Mouse (Mus musculus) embryonic fibroblast, embryonic 13.5 days (primary cell): ENCODE measurements around the gene Muc20.

Experiments used
- CTCF ChIP-seq: IDR thresholded peaks from 2 replicates; pipeline ENCODE4 v1.5.1; 2011; ENCODE audit warnings: mild to moderate bottlenecking, control low read depth, low read length, moderate library complexity, borderline replicate concordance; ENCODE audit not compliant: insufficient read depth
- POLR2A ChIP-seq: IDR thresholded peaks from 2 replicates; pipeline ENCODE4 v1.6.1; 2011; ENCODE audit warnings: low read depth, mild to moderate bottlenecking, control low read depth, low read length, moderate library complexity

DNA sequence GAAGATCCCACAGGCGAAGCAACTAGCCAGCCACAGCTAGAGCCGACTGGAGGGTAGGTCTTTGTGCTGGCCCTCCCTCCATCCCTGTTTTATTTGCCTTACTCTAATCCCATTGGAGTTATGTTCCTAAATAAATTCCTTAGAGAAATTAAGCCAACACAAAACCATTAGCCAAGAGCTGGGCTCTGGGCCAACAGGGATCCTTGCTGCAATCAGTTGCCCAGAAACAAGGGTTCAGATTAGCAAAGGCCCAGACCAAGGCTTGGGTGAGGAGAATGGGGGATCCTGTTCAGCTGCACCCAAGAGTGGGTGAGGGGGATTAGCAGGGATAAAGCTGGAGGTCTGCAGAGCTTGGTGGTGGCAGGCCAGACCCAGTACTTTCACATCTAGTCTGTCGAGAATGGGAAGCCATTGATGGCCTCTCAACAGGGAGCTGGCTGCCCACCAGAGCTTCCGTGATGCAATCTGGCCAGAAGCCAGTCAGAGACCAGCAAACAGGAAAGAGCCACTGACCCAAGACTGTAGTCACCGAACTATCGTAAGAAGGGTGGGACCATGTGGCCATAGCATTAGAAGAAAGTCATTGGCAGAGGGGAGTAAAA is 6.1 kb upstream of the Muc20 start:
- TF ChIP-seq CTCF (no peak), POLR2A (no peak)
